Mouse (Mus musculus) kidney, postnatal 14 days (tissue): ENCODE results near the gene Osgep.
A peak's percentile ranks its signal among the peaks of the same experiment; 100 is the strongest.
"Not testable (repeated sequence)": the region's sequence is repeated elsewhere in the genome, so short reads cannot be mapped to it uniquely, and the experiment has no call there.

Experiments used
- DNase-seq: peaks from one replicate; pipeline ENCODE4 v3.0.0; 2022; ENCODE audit warnings: mixed read lengths

The Osgep gene

DNA sequence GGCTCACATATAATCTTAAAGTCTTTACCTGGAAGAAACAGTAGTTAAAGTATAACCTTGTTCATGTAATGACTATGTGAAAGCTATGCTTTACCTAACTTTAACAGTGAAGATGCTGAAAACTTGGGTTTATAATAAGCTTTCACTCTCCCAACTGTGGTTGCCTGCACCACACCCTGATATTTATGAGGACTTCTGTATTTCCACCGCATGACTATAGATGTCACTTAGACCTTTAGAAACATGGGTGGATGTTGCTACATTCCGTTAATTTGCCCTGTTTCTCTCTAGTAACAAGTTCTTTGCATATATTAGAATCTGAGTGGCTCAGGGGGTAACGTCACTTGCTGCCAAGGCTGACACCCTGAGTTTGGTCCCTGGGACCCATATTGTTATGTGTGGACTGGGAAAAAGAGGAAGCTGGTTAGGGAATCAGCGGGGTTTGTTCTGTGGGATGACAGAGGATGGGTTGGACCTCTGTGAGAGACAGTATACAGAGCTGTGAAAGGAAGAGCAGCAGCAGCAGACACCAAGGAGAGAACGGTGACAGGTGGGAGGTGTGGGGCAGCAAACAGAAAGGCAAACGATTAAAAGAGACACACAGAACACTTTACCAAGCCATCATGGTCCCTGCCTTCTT lies 49.0 kb downstream of the Osgep start:
- DNase-seq, result no peak

DNA sequence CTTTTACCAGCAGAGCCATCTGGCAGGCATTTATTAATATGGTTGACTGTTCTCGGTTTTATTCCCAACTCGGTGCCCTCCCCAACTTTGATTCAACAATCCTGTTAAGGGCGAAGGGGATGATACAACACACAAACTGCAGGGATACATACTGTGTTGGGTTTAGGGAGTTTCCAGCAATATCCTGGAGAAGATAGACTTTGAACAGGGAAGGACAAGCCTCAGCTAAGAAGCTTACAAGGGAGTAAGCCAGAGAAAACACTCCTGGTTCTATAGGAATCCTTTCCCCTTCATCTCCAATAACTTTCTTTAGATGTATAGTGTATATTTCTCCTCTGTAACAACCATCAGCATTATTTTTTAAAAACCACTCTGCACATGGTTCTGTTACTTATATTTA lies 49.5 kb downstream of the Osgep start:
- no peak for DNase-seq

DNA sequence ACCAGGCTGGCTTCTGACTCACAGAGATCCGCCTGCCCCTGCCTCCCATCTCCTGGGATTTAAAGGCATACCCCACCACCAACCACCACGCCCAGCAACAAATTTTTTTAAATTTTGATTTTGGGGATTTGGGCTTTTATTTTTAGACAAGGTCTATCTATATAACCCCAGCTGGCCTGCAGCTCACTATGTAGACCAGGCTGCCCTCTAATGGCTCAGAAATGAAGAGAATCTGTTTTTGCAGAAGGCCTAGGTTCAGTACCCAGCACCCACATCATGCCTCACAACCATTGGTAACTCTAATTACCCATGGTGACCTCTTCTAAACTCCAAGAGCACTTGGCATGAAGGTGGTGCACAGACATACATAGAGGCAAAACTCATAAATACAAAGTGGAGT lies 53.4 kb downstream of the Osgep start:
- DNase-seq, result no peak

DNA sequence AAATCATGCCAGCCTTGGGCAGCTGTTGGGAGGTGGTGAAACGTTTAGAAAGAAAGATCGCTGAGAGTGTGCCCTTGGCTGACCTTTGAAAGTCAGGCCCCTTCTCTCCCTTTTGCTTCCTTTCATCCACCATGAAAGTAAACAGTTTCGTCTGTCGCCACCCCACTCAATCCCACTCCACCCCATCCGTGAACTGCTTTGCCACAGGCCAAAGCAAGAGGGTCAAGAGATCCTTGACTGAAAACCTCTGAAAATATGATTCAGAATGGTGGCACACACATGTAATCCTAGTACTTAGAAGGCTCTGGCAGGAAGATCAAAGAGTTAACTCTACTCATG lies 53.9 kb downstream of the Osgep start:
- no peak for DNase-seq

DNA sequence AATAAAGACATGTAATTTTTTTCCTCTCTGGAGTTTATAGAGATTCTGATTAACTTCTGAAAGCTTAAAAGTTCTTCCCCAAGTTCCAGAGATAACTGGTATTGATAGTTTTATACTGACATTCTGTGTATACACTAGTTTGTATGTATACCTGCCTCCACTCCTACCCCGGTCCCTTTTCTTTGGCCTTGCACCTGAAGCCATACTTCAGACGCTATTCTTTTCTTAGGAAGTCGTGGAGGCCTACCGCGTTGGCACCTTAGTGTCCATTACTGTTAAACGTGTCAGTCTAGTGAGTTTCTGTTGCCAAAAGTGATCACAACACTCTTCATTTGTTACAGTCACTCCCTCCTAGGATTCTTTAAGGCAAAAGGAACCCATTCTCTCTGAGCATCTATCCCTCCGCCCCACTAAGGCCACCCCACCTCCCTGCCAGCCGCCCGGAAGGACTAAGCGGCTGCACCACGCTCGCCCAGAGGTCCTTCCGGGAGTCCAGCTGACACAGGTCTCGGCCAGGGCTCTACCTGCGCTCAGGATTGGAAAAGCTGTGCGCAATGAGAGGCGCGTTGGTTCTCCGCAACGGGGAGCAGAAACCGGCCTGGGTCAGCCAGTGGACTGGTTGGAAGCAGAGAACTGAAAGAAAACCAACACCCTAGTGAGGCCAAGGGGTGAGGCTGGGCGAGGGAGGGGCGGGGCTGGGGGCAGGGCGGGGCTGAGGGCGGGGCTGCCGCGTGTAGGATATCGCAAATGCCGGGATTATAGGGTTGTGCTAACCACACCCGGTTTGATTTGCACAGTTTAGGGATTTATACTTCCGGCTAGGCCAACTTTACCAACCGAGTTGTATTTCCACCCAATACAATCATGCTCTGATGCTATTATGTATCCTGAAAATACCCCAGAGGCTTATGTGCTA lies 54.5 kb downstream of the Osgep start, which contains the start of gene Tep1:
Gene Tep1, minus strand, starts transcription at position 672 of the 916 bp plus-strand sequence.
- DNase-seq, result peak; percentile 80

DNA sequence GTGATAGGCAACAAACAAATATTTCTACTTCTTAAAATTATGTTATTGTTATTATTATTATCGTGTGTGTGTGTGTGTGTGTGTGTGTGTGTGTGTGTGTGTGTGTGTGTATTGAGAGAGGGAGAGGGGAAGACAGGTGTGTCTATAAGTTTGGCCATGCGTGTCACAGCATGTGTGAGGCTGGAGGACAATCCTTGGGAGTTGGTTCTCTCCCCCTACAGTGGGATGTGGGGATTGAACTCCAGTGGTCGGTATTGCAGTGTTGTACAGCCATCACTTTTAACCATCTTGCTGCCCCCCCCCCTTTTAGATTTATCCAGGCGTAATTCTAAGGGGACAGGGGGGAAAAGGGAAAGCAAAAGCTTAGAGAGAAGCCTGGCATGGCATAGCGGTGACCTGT lies 56.0 kb downstream of the Osgep start:
- DNase-seq, result no peak

DNA sequence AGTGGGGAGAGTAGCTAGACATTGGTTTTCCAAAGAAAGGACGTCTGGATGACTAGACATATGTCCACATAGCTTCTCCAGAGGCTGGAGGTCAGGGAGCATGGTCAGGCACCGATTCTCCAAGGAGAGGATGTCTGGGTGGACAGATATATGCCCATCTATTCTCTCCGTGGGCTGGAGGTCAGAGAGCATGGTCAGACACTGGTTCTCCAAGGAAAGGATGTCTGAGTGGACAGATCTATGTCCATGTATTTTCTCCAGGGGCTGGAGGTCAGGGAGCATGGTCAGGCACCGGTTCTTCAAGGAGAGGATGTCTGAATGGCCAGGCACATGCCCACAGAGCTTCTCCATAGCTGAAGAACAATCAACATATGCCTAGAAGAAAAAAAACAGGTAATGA lies 56.5 kb downstream of the Osgep start:
- DNase-seq, result no peak

DNA sequence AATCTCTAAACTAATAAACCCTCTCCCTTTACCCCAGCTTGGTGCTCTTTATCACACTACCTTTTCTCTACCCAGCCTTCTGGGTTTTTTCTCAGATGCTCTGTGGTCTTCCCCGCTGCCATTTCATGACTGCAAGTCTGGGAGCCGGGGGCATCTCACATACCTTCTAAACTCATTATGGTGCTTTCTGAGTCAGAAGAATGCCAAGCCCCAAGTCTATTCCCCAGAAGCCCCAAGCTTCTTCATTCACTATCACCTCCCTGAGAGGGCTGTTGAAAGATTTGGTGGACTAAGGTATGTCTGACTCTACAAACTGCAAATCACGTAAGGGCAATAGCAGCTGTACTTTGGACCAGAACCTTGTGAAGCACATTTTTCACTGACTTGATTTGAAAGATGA lies 57.7 kb downstream of the Osgep start:
- DNase-seq, result no peak

DNA sequence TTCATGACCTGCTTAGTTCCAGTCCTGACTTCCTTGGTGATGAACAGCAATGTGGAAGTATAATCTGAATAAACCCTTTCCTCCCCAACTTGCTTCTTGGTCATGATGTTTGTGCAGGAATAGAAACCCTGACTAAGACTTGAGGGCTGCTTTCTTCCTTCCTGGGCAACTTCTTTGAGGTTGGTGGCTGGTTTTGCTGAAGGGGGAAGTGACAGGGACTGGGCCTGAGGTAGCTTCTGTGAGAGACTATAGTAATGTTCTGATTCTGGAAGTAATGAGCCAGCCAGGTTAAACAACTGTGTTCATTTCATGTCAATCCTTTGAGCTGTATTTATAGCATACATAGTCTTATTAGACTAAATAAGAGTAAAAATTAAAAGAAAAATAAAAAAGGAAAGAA lies 59.7 kb downstream of the Osgep start:
- DNase-seq, result not testable (repeated sequence)

DNA sequence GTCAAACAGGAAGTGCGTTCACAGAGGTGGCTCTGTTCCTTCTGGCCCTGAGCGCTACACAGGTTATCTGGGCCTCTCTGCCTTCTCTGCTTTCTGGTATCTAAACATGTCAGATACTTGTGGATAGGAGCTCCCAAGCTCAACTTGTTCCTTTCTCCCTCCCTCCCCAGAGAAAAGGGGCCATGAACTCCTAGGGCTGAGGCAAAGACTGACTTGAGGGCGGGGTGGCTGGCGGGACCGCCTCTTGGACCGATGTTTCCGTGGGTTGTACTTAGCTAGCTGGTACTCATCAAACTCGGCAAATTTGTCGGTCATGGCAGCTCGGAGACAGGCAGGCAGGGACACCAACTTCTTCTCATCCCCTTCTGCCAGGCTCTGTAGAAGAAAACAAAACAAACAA lies 62.1 kb downstream of the Osgep start:
- no peak for DNase-seq
